Mouse (Mus musculus) midbrain, postnatal 0 days (tissue): Measurements from ENCODE around the gene Trove2. TPM values are rescaled to one million over a fixed set of nuclear protein-coding genes. Genes with fewer than 3 reads are reported as not detected.

ENCODE experiments used
- ATAC-seq: fragments of 200-750 bp; cut with Nextera tagmentation; 2 replicates; pipeline ENCODE4 v1.8.0; 2017; ENCODE audit warnings: moderate number of reproducible peaks, mild to moderate bottlenecking, moderate TSS enrichment, moderate library complexity; ENCODE audit not compliant: low FRiP score
- DNase-seq: peaks from one replicate; pipeline ENCODE4 v3.0.0-alpha.2; 2015; ENCODE audit warnings: low spot score
- H3K27ac ChIP-seq: fragments of 300-500 bp; sonication (generic); 2 replicates; pipeline ENCODE4 v1.5.1; 2014; ENCODE audit warnings: low read depth, mild to moderate bottlenecking, low read length, mixed read lengths
- H3K27me3 ChIP-seq: fragments of 300-500 bp; sonication (generic); 2 replicates; pipeline ENCODE4 v1.6.1; 2014; ENCODE audit warnings: low read length, control low read depth, mixed read lengths; ENCODE audit not compliant: insufficient read depth
- H3K36me3 ChIP-seq: fragments of 300-500 bp; sonication (generic); 2 replicates; pipeline ENCODE4 v1.6.1; 2014; ENCODE audit warnings: low read length, control low read depth, mixed read lengths; ENCODE audit not compliant: insufficient read depth
- H3K4me1 ChIP-seq: fragments of 300-500 bp; sonication (generic); 2 replicates; pipeline ENCODE4 v1.6.1; 2014; ENCODE audit warnings: mild to moderate bottlenecking, control low read depth, antibody characterized with exemption, low read length, mixed read lengths; ENCODE audit not compliant: insufficient read depth
- H3K4me2 ChIP-seq: fragments of 300-500 bp; sonication (generic); 2 replicates; pipeline ENCODE4 v1.6.1; 2014; ENCODE audit warnings: low read depth, mild to moderate bottlenecking, low read length, mixed read lengths; ENCODE audit not compliant: poor library complexity, severe bottlenecking
- H3K4me3 ChIP-seq: fragments of 300-500 bp; sonication (generic); 2 replicates; pipeline ENCODE4 v1.5.1; 2014; ENCODE audit warnings: low read depth, mild to moderate bottlenecking, low read length, moderate library complexity
- H3K9ac ChIP-seq: fragments of 300-500 bp; sonication (generic); replicated peaks from 2 replicates; pipeline ENCODE4 v1.6.1; 2014; ENCODE audit warnings: mild to moderate bottlenecking, low read length, moderate library complexity, mixed read lengths; ENCODE audit not compliant: poor library complexity, severe bottlenecking
- H3K9me3 ChIP-seq: fragments of 300-500 bp; sonication (generic); 2 replicates; pipeline ENCODE4 v1.6.1; 2016; ENCODE audit warnings: low read length, control low read depth
- CTCF ChIP-seq: IDR thresholded peaks from 2 replicates; pipeline ENCODE4 v1.5.1; 2016; ENCODE audit warnings: antibody characterized with exemption, mild to moderate bottlenecking
- WGBS: fragments of 180-500 bp; shearing (Covaris S2); extraction: QIAGEN DNeasy Blood & Tissue Kit; methylation state at CpG from one replicate; pipeline ENCODE4 v1.1.7; 2014; 5-methylcytosine and 5-hydroxymethylcytosine counted together
- polyA plus RNA-seq: library from polyadenylated mRNA; unstranded; fragments of >200 nt; fragmentation: Nextera tagmentation; extraction: Ambion mirVana; gene quantifications from 2 replicates; pipeline ENCODE4 v1.2.1, GENCODE M21; 2015
- total RNA-seq: library from RNA; depleted of rRNA; stranded (reverse); fragments of >200 nt; gene quantifications from 2 replicates; pipeline ENCODE4 v1.2.3, GENCODE M21; 2014; rRNA removed

Trove2 gene
- total RNA-seq (31.5 and 41.5 TPM in 2 replicates), polyA plus RNA-seq (22.1 and 24.9 TPM in 2 replicates)

- peak within 1 kb of the TSS; percentile 88 for H3K4me3 ChIP-seq
- peak; percentile 98 for DNase-seq
- H3K36me3 ChIP-seq, result 0 out of 2 replicates have a peak, but pooled peaks cover 3% of the 10 kb centered on the region
- peak within 1 kb of the TSS; percentile 84 for H3K27ac ChIP-seq
- peak within 1 kb of the TSS; percentile 87 for H3K9ac ChIP-seq
- H3K27me3 ChIP-seq, result no peaks in the 10 kb centered on the region
- TF ChIP-seq CTCF, result peak; percentile 96
- WGBS, result under 1% methylated on average over 62 of the region's 84 CpGs
- no peaks in the 10 kb centered on the region for H3K9me3 ChIP-seq
- peak; percentile 96 for ATAC-seq
- H3K4me2 ChIP-seq, result peak within 1 kb of the TSS; percentile 96
- peaks cover 7% of the 10 kb centered on the region; the same call in 1 of the 2 replicates for H3K4me1 ChIP-seq
Observed at GRCm38 (mm10) chr1:143776446-143777411, at the start of gene Trove2, which contains the start of gene Uchl5. Gene Trove2 (minus strand): TSS chr1:143777068. Gene Uchl5 (plus strand): TSS chr1:143777272.

GRCm38 (mm10) chr1:143822677-143823076 lies 45.8 kb upstream of the Trove2 start:
- Histone ChIP-seq H3K9ac (no peak overlapping the region), H3K27ac (no peak overlapping the region), H3K36me3 (no peaks in the 10 kb centered on the region), H3K27me3 (no peaks in the 10 kb centered on the region), H3K9me3 (no peaks in the 10 kb centered on the region), H3K4me2 (no peak overlapping the region), H3K4me3 (no peak overlapping the region), H3K4me1 (no peaks in the 10 kb centered on the region)
- no peak for TF ChIP-seq CTCF
- ATAC-seq, result no peak
- no peak for DNase-seq
- WGBS, result 90% methylated on average over 3 of the region's 3 CpGs

- WGBS, result 21% methylated on average over 2 of the region's 2 CpGs
Observed at GRCm38 (mm10) chr1:143820096-143820877, 43.4 kb upstream of the Trove2 start.

GRCm38 (mm10) chr1:143813676-143814360 lies 37.0 kb upstream of the Trove2 start:
- H3K27me3 ChIP-seq, result no peaks in the 10 kb centered on the region
- 37% methylated on average over 7 of the region's 7 CpGs for WGBS
- no peak overlapping the region for H3K27ac ChIP-seq
- DNase-seq, result peak; percentile 56
- peak; percentile 73 for ATAC-seq
- no peaks in the 10 kb centered on the region for H3K4me1 ChIP-seq
- H3K9me3 ChIP-seq, result no peaks in the 10 kb centered on the region
- no peak overlapping the region for H3K4me2 ChIP-seq
- H3K36me3 ChIP-seq, result no peaks in the 10 kb centered on the region
- no peak overlapping the region for H3K4me3 ChIP-seq
- TF ChIP-seq CTCF, result peak; percentile 75
- H3K9ac ChIP-seq, result no peak overlapping the region

More at GRCm38 (mm10) chr1:143820096-143820877, 43.4 kb upstream of the Trove2 start:
- no peak overlapping the region for H3K4me2 ChIP-seq
- H3K4me1 ChIP-seq, result no peaks in the 10 kb centered on the region
- no peaks in the 10 kb centered on the region for H3K36me3 ChIP-seq
- H3K27ac ChIP-seq, result no peak overlapping the region
- 0 out of 2 replicates have a peak, but pooled peaks have one; percentile 41 for ATAC-seq
- H3K9ac ChIP-seq, result no peak overlapping the region
- DNase-seq, result peak; percentile 64
- no peak for TF ChIP-seq CTCF
- no peaks in the 10 kb centered on the region for H3K27me3 ChIP-seq
- H3K4me3 ChIP-seq, result no peak overlapping the region
- H3K9me3 ChIP-seq, result no peaks in the 10 kb centered on the region

- no peak overlapping the region for H3K4me2 ChIP-seq
- DNase-seq (no peak), ATAC-seq (no peak)
- H3K9me3 ChIP-seq, result no peaks in the 10 kb centered on the region
- WGBS, result 91% methylated on average over 6 of the region's 6 CpGs
- no peaks in the 10 kb centered on the region for H3K36me3 ChIP-seq
- H3K4me3 ChIP-seq, result no peak overlapping the region
- H3K9ac ChIP-seq, result no peak overlapping the region
- H3K27ac ChIP-seq, result no peak overlapping the region
- H3K27me3 ChIP-seq, result no peaks in the 10 kb centered on the region
- TF ChIP-seq CTCF, result no peak
- no peaks in the 10 kb centered on the region for H3K4me1 ChIP-seq
Observed at GRCm38 (mm10) chr1:143809062-143809461, 32.2 kb upstream of the Trove2 start.
